Mouse (Mus musculus) liver, embryonic 14.5 days (tissue): ENCODE results near the gene Serpinb6a.

Source experiments
- CTCF ChIP-seq: IDR thresholded peaks from 2 replicates; pipeline ENCODE4 v1.5.1; 2016; ENCODE audit warnings: antibody characterized with exemption, low read depth, control low read depth
- EP300 ChIP-seq: IDR thresholded peaks from 2 replicates; pipeline ENCODE4 v1.6.1; 2016; ENCODE audit warnings: antibody characterized with exemption, low read depth

- TF ChIP-seq CTCF = no peak
- no peak for TF ChIP-seq EP300
Observed at GRCm38 (mm10) chr13:33905176-33905954, 97.2 kb downstream of the Serpinb6a start, which contains the start of gene Serpinb6c.
